Mouse (Mus musculus): ENCODE results near the gene Gm45213.

Gene Gm45213

GRCm38 (mm10) chr7:66053946-66054483 is 10.6 kb downstream of the Gm45213 start:
- DNase-seq = no peak

GRCm38 (mm10) chr7:66055356-66055755 is 12.0 kb downstream of the Gm45213 start:
- peak; percentile 40 to 83 for DNase-seq

- no peak for DNase-seq
Measured at GRCm38 (mm10) chr7:66058703-66059102, 15.3 kb downstream of the Gm45213 start, which contains the start of gene Snrpa1. Snrpa1 (plus strand) TSS chr7:66059003.

GRCm38 (mm10) chr7:66060066-66060956 is 16.9 kb downstream of the Gm45213 start:
- peak; percentile 91 to 95 for DNase-seq

GRCm38 (mm10) chr7:66061057-66061456 is 17.7 kb downstream of the Gm45213 start:
- no peak for DNase-seq

- DNase-seq = peak; percentile 46 to 61
Measured at GRCm38 (mm10) chr7:66076411-66076810, 33.0 kb downstream of the Gm45213 start.

GRCm38 (mm10) chr7:66079364-66080230 is 36.2 kb downstream of the Gm45213 start, which contains the start of gene Selenos:
Selenos (plus strand) TSS chr7:66079649.
- DNase-seq = peak; percentile 97 to 98

GRCm38 (mm10) chr7:66080231-66080613 is 36.8 kb downstream of the Gm45213 start:
- peak; percentile 34 for DNase-seq

- DNase-seq = no peak
Measured at GRCm38 (mm10) chr7:66083757-66084156, 40.4 kb downstream of the Gm45213 start.

- DNase-seq = no peak
Measured at GRCm38 (mm10) chr7:66084546-66084945, 41.1 kb downstream of the Gm45213 start.

- DNase-seq = no peak
Measured at GRCm38 (mm10) chr7:66087652-66088051, 44.2 kb downstream of the Gm45213 start.

- no peak for DNase-seq
Measured at GRCm38 (mm10) chr7:66088077-66088476, 44.7 kb downstream of the Gm45213 start.

GRCm38 (mm10) chr7:66090676-66091190 is 47.3 kb downstream of the Gm45213 start:
- DNase-seq = no peak

- no peak for DNase-seq
Measured at GRCm38 (mm10) chr7:66091553-66091952, 48.2 kb downstream of the Gm45213 start.

GRCm38 (mm10) chr7:66092656-66093055 is 49.3 kb downstream of the Gm45213 start:
- peak; percentile 77 to 78 for DNase-seq

GRCm38 (mm10) chr7:66094141-66094540 is 50.7 kb downstream of the Gm45213 start:
- peak; percentile 87 to 90 for DNase-seq

- DNase-seq = no peak
Measured at GRCm38 (mm10) chr7:66098803-66099202, 55.4 kb downstream of the Gm45213 start.

GRCm38 (mm10) chr7:66101866-66102265 is 58.5 kb downstream of the Gm45213 start:
- peak; percentile 50 to 79 for DNase-seq

GRCm38 (mm10) chr7:66104531-66104930 is 61.1 kb downstream of the Gm45213 start:
- no peak for DNase-seq

GRCm38 (mm10) chr7:66105771-66106170 is 62.4 kb downstream of the Gm45213 start:
- DNase-seq = no peak

GRCm38 (mm10) chr7:66106581-66107056 is 63.2 kb downstream of the Gm45213 start:
- DNase-seq = no peak

- DNase-seq = no peak
Measured at GRCm38 (mm10) chr7:66107206-66107605, 63.8 kb downstream of the Gm45213 start.

- DNase-seq = peak; percentile 65 to 70
Measured at GRCm38 (mm10) chr7:66107930-66108329, 64.5 kb downstream of the Gm45213 start.

All from cerebellum, postnatal 10 days (tissue).